Mouse (Mus musculus) megakaryocyte, embryonic 14.5 days (primary cell): ENCODE data around the gene Eme2. TPM values are rescaled to one million over a fixed set of nuclear protein-coding genes. Genes with fewer than 3 reads are reported as not detected.
A peak's percentile ranks its signal among the peaks of the same experiment; 100 is the strongest.

ENCODE experiments used
- H3K27me3 ChIP-seq: replicated peaks from 2 replicates; pipeline ENCODE3; 2012; ENCODE audit warnings: inconsistent platforms
- H3K36me3 ChIP-seq: replicated peaks from 2 replicates; pipeline ENCODE3; 2012; ENCODE audit warnings: low read length, inconsistent platforms, mixed read lengths
- H3K4me1 ChIP-seq: 2 replicates; pipeline ENCODE4 v1.6.1; 2012; ENCODE audit warnings: inconsistent platforms
- H3K4me3 ChIP-seq: replicated peaks from 2 replicates; pipeline ENCODE3; 2012; ENCODE audit warnings: moderate library complexity, mild to moderate bottlenecking, inconsistent platforms
- H3K9me3 ChIP-seq: 2 replicates; pipeline ENCODE4 v1.6.1; 2012; ENCODE audit warnings: inconsistent platforms
- FLI1 ChIP-seq: IDR thresholded peaks from 2 replicates; pipeline ENCODE4 v1.6.1; 2012; ENCODE audit warnings: low read length, inconsistent platforms, mixed read lengths
- GATA1 ChIP-seq: IDR thresholded peaks from 3 replicates; pipeline ENCODE4 v1.6.1; 2012; ENCODE audit warnings: mixed read lengths, low read length, inconsistent platforms, borderline replicate concordance
- polyA plus RNA-seq: library from polyadenylated mRNA; stranded (reverse); fragments of >175 nt; gene quantifications from 2 replicates; pipeline ENCODE4 v1.2.3, GENCODE M21; 2012; ENCODE audit warnings: low replicate concordance; ENCODE audit not compliant: insufficient read depth

The Eme2 gene
- polyA plus RNA-seq, 1 experiment = 5.8 TPM

DNA sequence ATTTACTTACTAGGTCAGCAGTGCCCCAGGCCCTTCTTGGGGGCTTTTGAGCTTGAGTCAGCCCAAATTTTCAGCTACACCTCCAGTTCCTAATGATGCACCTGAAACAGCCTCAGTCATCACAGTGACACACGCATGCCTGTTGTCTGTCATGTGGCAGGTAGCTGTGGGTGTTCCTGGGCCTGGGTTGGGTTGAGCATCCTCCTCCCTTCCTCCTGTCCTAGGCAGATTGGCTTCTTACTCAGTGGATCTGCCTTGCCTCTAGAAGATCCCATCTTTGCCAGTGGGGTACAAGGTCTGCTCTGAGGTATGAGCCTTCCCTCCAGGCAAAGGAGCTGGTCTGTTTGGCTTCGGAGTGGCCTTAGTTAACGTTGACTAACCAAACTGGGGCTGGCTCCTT, 6.0 kb downstream of the Eme2 start:
- no peak for TF ChIP-seq FLI1
- no peak for TF ChIP-seq GATA1
- no peaks in the 10 kb centered on the region for H3K27me3 ChIP-seq
- H3K4me3 ChIP-seq = peak overlapping the region; percentile 4
- peaks cover 67% of the 10 kb centered on the region for H3K4me1 ChIP-seq
- H3K9me3 ChIP-seq = no peaks in the 10 kb centered on the region
- H3K36me3 ChIP-seq = peaks cover 69% of the 10 kb centered on the region

DNA sequence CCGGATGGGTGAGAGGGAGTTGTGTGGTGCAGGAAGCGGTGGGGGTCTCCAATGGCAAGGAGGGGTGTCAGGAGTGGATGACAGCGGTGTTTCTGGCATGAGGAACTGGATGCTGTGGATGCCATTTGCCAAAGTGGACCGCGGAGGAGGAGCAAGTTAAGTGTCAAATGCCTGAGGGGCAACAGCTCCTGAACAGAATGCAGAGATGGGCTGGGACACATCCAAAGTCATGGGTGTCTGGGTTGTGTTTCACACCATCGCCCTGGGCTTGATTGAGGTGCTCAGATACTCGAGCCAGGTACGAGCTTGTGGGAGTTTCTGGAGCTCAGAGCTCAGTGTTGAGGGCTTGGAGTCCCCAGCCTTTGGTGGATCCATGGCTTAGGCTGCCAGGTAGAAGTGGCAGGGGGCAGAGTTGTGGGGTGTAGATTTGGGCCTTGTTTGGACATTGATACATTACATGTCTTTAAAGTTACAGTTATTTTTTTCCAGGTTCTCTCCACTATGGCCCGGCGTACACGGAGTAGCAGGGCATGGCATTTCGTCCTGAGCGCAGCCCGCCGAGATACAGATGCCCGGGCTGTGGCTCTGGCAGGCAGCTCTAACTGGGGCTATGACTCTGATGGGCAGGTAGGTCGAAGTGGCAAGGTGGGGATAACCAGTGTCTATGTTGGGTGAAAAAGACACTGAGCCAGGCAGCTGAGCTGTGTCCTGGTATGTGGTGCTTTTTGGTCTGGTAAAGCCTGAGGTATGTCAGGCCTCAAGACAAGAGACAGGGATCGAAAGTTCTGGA, 7.4 kb downstream of the Eme2 start:
- H3K4me1 ChIP-seq = peaks cover 62% of the 10 kb centered on the region

DNA sequence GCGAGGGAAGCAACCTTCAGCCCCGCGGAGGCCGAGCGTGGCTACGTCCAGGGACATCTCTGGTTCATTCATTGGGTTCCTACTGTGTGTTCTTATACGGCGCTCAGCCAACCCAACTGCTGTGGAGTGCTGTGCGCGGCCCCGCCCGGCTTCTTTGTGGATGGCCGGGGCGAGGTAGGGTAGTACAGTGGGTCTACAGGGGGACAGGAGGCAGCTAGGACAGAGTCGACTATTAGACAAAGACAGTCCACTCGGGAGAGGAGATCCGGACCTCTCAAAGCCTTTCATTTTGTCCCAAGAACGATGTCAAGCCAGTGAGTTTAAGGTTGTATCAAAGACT, 8.0 kb downstream of the Eme2 start:
- H3K9me3 ChIP-seq = no peaks in the 10 kb centered on the region
- no peak for TF ChIP-seq GATA1
- TF ChIP-seq FLI1 = no peak
- peaks cover 69% of the 10 kb centered on the region for H3K36me3 ChIP-seq
- no peaks in the 10 kb centered on the region for H3K27me3 ChIP-seq
- H3K4me1 ChIP-seq = peaks cover 65% of the 10 kb centered on the region
- H3K4me3 ChIP-seq = peak overlapping the region; percentile 99

More for the DNA sequence above, 7.4 kb downstream of the Eme2 start:
- Histone ChIP-seq H3K9me3 (no peaks in the 10 kb centered on the region), H3K27me3 (no peaks in the 10 kb centered on the region), H3K36me3 (peaks cover 69% of the 10 kb centered on the region), H3K4me3 (peak overlapping the region; percentile 99)
- TF ChIP-seq GATA1 = no peak
- no peak for TF ChIP-seq FLI1

DNA sequence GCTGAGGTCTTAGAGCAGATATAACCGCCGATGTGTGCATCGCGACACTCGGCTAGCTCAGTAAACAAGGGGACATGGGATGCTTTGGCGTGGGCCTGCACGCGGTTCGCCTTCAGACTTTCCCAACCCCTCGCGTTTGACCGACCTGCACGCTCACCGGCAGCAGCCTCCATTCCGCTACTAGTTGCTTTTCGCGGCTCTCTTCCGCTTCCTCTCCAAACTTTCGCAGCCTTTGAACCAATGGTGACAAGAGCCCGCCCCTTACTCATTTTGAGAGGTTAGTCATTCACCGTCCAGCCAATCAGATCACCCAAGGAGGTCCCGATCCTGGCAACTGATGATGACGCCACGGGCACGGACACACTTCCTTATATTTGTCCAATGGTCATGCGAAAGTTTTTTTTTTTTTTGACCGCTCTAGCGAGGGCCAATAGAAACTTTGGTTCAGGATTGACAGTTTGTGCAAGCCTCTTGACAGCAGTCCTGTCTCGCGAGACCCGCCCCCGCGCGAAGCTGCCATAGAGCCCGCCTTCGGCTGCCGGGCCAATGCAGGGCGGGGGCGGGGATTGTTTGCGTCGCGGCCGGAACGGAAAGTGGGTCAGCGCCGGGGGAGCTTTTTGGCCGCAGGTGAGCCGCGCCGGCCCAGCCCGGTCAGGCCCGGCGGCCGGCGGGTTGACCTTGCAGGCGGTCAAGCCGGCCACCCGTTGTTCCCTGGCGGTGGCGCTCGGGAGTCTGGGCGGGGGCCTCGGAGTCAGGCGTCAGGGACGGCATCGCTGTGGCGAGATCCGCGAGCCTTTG, 8.6 kb downstream of the Eme2 start, which contains the start of the genes Nubp2 and Spsb3:
Gene Nubp2 (minus strand): TSS at position 216 of the 798 bp plus-strand sequence.
Gene Spsb3 (plus strand): TSS at position 510 of the 798 bp plus-strand sequence.
- Histone ChIP-seq H3K4me1 (peaks cover 70% of the 10 kb centered on the region), H3K27me3 (no peaks in the 10 kb centered on the region), H3K36me3 (peaks cover 71% of the 10 kb centered on the region), H3K4me3 (peak within 1 kb of the TSS; percentile 99), H3K9me3 (no peaks in the 10 kb centered on the region)
- TF ChIP-seq FLI1 (no peak), GATA1 (no peak)

DNA sequence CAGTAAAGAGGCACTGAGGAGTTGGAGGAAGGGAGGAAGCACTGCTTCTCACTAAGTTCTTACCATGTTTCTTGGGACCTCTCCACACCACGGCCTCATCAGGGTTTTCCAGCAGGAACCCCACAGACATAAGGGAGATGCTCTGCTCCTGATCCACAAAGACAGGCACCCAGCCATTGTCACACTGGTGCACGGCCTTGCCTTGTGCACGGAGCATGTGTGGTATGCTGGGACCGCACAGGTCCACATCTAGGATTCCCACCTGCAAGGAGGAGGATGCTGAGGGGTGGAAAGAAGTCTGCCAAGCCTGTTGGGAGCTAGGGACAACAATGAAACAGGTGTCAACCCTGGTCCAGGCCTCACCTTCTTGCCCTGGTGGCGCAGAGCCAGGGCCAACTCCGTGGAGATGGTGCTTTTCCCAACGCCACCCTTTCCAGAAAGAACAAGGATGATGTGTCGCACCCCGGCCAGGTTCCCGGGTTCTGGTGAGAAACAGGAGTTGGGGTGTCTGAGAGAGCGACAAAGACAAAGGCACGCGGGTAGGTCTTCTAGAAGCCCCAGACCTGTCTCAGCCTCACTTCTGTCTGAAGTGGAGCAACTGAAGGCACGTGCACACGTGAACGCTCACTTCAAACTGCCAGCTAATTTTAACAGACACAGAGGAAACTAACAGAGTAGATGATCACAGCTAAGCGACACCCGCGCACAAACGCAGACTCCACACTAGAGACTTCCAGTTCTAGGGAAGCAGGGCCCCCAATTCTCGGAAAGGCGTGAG, 9.3 kb downstream of the Eme2 start:
- Histone ChIP-seq H3K4me1 (peaks cover 70% of the 10 kb centered on the region), H3K9me3 (no peaks in the 10 kb centered on the region), H3K36me3 (peaks cover 71% of the 10 kb centered on the region), H3K27me3 (no peaks in the 10 kb centered on the region), H3K4me3 (peak overlapping the region; percentile 99)
- TF ChIP-seq GATA1 (no peak), FLI1 (no peak)

DNA sequence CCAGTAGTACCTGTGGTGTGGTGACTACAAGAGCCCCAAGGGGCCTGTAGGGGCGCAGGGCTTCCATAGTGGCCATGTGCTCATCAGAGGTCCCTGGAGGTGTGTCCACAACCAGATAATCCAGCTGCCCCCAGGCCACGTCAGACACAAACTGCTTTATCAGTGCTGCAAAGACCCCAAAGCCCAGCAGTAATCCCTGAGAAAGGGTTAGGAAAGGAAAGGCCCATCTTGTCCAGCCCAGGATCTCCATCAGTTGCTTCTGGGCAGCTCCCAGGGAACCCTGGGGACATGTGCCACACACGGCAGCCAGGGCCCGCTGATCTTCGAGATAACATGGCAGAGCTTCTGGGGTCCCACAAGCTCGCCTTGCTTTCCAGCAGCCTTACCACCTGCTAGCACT, 10.5 kb downstream of the Eme2 start:
- H3K4me3 ChIP-seq = peak overlapping the region; percentile 99

DNA sequence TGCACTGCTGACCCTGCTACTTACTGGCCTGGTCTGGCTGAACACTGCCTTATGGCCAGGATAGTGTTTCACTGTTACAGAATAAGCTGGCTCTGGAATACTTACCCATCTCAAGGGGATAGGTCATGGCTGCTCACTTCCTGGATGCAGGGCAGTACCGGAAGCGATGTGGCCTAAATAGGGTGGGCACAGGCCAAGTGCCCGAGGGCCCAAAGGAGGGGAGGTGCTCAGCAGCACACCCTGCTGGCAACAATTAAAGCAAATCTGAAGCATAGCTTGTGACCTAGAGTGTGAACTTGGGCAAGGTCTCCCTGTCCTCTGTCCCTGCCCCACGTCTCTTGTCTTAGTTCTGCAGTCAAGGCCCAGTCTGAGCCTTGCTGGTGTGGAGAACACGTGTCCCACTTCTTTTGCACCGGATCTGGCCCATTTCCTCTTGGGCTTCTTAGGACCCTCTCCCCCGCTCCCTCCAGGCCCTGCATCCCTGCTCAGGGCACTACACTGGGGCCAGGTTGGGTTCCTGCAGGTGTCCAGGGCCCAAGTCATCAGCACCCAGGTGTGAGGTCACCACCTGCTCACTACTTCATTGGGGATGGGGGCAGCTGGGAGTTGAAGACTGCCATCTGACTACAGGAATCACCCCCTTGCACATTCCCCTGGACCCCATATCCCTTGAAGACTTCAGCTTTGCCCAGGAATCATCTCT, 13.0 kb downstream of the Eme2 start:
- Histone ChIP-seq H3K9me3 (no peaks in the 10 kb centered on the region), H3K36me3 (peaks cover 49% of the 10 kb centered on the region), H3K27me3 (peaks cover 4% of the 10 kb centered on the region), H3K4me1 (peaks cover 48% of the 10 kb centered on the region), H3K4me3 (peak overlapping the region; percentile 79)
- TF ChIP-seq FLI1 = no peak; the same call in 1 of the 2 replicates
- TF ChIP-seq GATA1 = no peak

More for the DNA sequence above, 10.5 kb downstream of the Eme2 start:
- Histone ChIP-seq H3K9me3 (no peaks in the 10 kb centered on the region), H3K36me3 (peaks cover 63% of the 10 kb centered on the region), H3K27me3 (no peaks in the 10 kb centered on the region), H3K4me1 (peaks cover 65% of the 10 kb centered on the region)
- TF ChIP-seq FLI1 (no peak), GATA1 (no peak)

DNA sequence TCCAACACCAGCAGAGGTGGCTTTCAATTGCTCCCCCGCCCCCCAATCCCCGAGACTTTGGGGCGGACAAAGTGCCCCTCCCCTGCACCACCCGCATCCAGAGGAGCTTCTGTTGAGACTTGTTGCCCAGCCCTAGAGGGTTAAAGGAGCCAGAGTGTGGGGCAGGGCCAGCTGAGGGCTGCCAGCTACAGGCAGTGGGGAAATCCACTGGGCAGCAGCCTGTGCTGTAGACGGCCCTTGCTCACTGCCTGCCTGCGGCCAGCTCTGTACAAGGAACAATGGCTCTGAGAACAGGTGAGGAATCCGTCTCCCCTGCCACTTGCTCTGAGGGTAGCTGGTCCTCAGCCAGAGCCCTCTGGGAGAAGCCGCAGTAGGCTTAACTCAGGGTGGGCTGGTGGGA, 16.4 kb downstream of the Eme2 start:
- no peak overlapping the region for H3K4me3 ChIP-seq
- no peak for TF ChIP-seq FLI1
- TF ChIP-seq GATA1 = no peak
- no peaks in the 10 kb centered on the region for H3K9me3 ChIP-seq
- H3K4me1 ChIP-seq = peaks cover 44% of the 10 kb centered on the region
- H3K36me3 ChIP-seq = peaks cover 32% of the 10 kb centered on the region
- H3K27me3 ChIP-seq = peaks cover 12% of the 10 kb centered on the region

DNA sequence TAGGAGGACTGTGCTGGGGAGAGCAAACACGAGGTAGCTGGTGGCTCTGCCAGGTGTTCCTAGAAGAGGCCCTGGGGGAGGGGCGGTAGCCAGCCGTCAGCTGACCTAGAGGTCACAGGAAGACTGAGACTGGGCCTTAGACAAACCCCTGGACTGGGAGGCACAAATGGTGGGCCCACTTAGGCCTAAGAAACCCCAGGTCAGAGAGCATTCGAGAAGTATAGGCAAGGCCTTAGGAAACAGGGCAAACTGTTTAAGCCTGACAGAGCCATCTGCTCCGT, 16.8 kb downstream of the Eme2 start:
- peaks cover 12% of the 10 kb centered on the region for H3K27me3 ChIP-seq
- peaks cover 43% of the 10 kb centered on the region for H3K4me1 ChIP-seq
- no peak overlapping the region for H3K4me3 ChIP-seq
- peaks cover 28% of the 10 kb centered on the region for H3K36me3 ChIP-seq
- TF ChIP-seq GATA1 (no peak), FLI1 (no peak)
- no peaks in the 10 kb centered on the region for H3K9me3 ChIP-seq
